Comparison of ENCODE assay signal across 12 mouse cellular contexts in the genomic region with DNA sequence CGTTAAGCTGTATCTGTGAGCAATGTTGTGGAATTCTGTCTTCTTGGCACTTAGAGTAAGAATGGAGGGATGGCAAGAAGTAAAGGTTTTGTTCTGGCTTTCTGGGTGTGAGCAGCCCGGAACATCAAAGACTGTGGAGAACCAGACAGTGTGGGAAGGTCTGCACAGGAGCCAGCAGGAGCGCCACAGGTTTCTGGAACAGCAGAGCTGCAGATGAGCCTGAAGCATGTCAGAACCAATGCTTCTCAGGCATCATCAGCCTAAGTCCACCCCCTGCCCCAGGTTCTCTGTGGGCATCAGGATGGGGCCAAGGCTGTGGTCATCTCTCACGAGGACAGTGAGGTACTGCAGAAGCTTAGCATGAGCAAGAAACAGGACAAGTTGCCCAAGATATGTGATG.
"Had no signal": no experiment of that assay in that cellular context is flagged by ENCODE, and none has a peak within 500 bp of the region (broad histone marks: within the 10 kb centered on the region; RNA-seq: fewer than 3 reads in every experiment).

No protein-coding gene starts in this region.

- DNase-seq: kidney, adult 8-10 months; kidney, postnatal 25 days; liver; lung, postnatal 14 days; thymus, adult 2 months; thymus, postnatal 25 days had no signal

- H3K36me3 ChIP-seq: lung, embryonic 15.5 days; midbrain, embryonic 15.5 days; neural tube, embryonic 12.5 days had no signal

- H3K27me3 ChIP-seq: limb, embryonic 12.5 days; lung, embryonic 15.5 days; midbrain, embryonic 15.5 days; neural tube, embryonic 12.5 days had no signal

- H3K4me3 ChIP-seq: left cerebral cortex, adult 2 months; limb, embryonic 12.5 days; lung, embryonic 15.5 days; midbrain, embryonic 15.5 days; neural tube, embryonic 12.5 days had no signal

- H3K27ac ChIP-seq: left cerebral cortex, adult 2 months; limb, embryonic 12.5 days; lung, embryonic 15.5 days; macrophage; midbrain, embryonic 15.5 days; neural tube, embryonic 12.5 days had no signal
